In genomic region chr13:97137466-97138400, GRCm38 (mm10) we compare ENCODE assay signal across 8 mouse cellular contexts. TPM values are rescaled to one million over a fixed set of nuclear protein-coding genes. Genes with fewer than 3 reads are reported as not detected.
A peak's percentile ranks its signal among the peaks of the same experiment; 100 is the strongest.
DNase-seq lines count a peak whose midpoint lies in the region; ATAC-seq and TF ChIP-seq lines count a peak whose summit lies in the region.

Gene Gfm2 (plus strand): TSS chr13:97137937.
Gene Nsa2 (minus strand): TSS chr13:97137937.

- peak within 1 kb of the TSS; percentile 80 for H3K4me2 ChIP-seq in embryonic facial prominence, embryonic 14.5 days (ENCODE audit: low read depth, low read length)
- peak within 1 kb of the TSS; percentile 76 for H3K4me2 ChIP-seq in limb, embryonic 13.5 days (replicated peaks)
- peak within 1 kb of the TSS; percentile 66 for H3K4me2 ChIP-seq in midbrain, embryonic 16.5 days (ENCODE audit: low read length)

- peaks cover 1% of the 10 kb centered on the region; the same call in 1 of the 2 replicates for H3K79me2 ChIP-seq in heart, adult 2 months (replicated peaks; ENCODE audit: control insufficient read depth, insufficient read depth, low read length)

- peaks cover 27% of the 10 kb centered on the region for H3K36me3 ChIP-seq in embryonic facial prominence, embryonic 14.5 days (ENCODE audit: control insufficient read depth, insufficient read depth, low read length)
- peaks cover 3% of the 10 kb centered on the region for H3K36me3 ChIP-seq in heart, adult 2 months (ENCODE audit: control insufficient read depth, insufficient read depth, low read length)
- peaks cover 21% of the 10 kb centered on the region for H3K36me3 ChIP-seq in limb, embryonic 13.5 days
- peaks cover 7% of the 10 kb centered on the region; the same call in 1 of the 2 replicates for H3K36me3 ChIP-seq in midbrain, embryonic 16.5 days (ENCODE audit: control insufficient read depth, insufficient read depth, low read length)

- peak within 1 kb of the TSS; percentile 82 for H3K9ac ChIP-seq in embryonic facial prominence, embryonic 14.5 days (ENCODE audit: low read depth, low read length)
- peak within 1 kb of the TSS; percentile 93 for H3K9ac ChIP-seq in heart, adult 2 months (ENCODE audit: low read depth, low read length)
- peak within 1 kb of the TSS; percentile 90 for H3K9ac ChIP-seq in limb, embryonic 13.5 days
- peak within 1 kb of the TSS; percentile 89 for H3K9ac ChIP-seq in midbrain, embryonic 16.5 days (ENCODE audit: low read depth, low read length)

- peak; percentile 93 for TF ChIP-seq EP300 in heart, adult 2 months (IDR thresholded peaks at IDR 0.05; ENCODE audit: insufficient read depth, low read depth, low read length)

- ATAC-seq in embryonic facial prominence, embryonic 14.5 days (ENCODE audit: low read depth), result peak; percentile 98
- ATAC-seq in limb, embryonic 13.5 days (ENCODE audit: low FRiP score, low read depth), result peak; percentile 96
- ATAC-seq in midbrain, embryonic 16.5 days, result peak; percentile 98

- no peaks in the 10 kb centered on the region for H3K9me3 ChIP-seq in embryonic facial prominence, embryonic 14.5 days (ENCODE audit: control insufficient read depth, low read length)
- no peaks in the 10 kb centered on the region for H3K9me3 ChIP-seq in limb, embryonic 13.5 days
- H3K9me3 ChIP-seq in midbrain, embryonic 16.5 days (replicated peaks; ENCODE audit: control insufficient read depth, low read length, poor library complexity, severe bottlenecking), result no peaks in the 10 kb centered on the region

- peak; percentile 95 for DNase-seq in 3T3-L1 (ENCODE audit: low read depth, low spot score)
- DNase-seq in adrenal gland, postnatal 4 days (ENCODE audit: low spot score in 2 of 2), result peak; percentile 56 to 77
- peak; percentile 97 for DNase-seq in embryonic facial prominence, embryonic 14.5 days (ENCODE audit: low spot score)
- DNase-seq in heart, adult 2 months, result peak; percentile 90 to 92
- DNase-seq in kidney, adult 8-10 months, result peak; percentile 90 to 92
- DNase-seq in spleen, postnatal 10 days (ENCODE audit: low spot score in 2 of 2), result peak; percentile 84 to 89

- no peaks in the 10 kb centered on the region for H3K27me3 ChIP-seq in embryonic facial prominence, embryonic 14.5 days (replicated peaks; ENCODE audit: control insufficient read depth, insufficient read depth, low read length)
- H3K27me3 ChIP-seq in heart, adult 2 months (ENCODE audit: control insufficient read depth, insufficient read depth, low read length), result no peaks in the 10 kb centered on the region
- H3K27me3 ChIP-seq in limb, embryonic 13.5 days, result no peaks in the 10 kb centered on the region
- H3K27me3 ChIP-seq in midbrain, embryonic 16.5 days (ENCODE audit: control insufficient read depth, insufficient read depth, low read depth, low read length), result no peaks in the 10 kb centered on the region

- peak within 1 kb of the TSS; percentile 77 for H3K27ac ChIP-seq in embryonic facial prominence, embryonic 14.5 days (replicated peaks; ENCODE audit: low read depth, low read length)
- H3K27ac ChIP-seq in heart, adult 2 months, result peak within 1 kb of the TSS; percentile 96
- peak within 1 kb of the TSS; percentile 74; the same call in 1 of the 2 replicates for H3K27ac ChIP-seq in limb, embryonic 13.5 days
- H3K27ac ChIP-seq in midbrain, embryonic 16.5 days (ENCODE audit: low read length), result peak within 1 kb of the TSS; percentile 89

- peak within 1 kb of the TSS; percentile 71 for H3K4me3 ChIP-seq in embryonic facial prominence, embryonic 14.5 days (ENCODE audit: low read depth, low read length)
- H3K4me3 ChIP-seq in heart, adult 2 months, result peak within 1 kb of the TSS; percentile 95
- H3K4me3 ChIP-seq in limb, embryonic 13.5 days, result peak within 1 kb of the TSS; percentile 91
- peak within 1 kb of the TSS; percentile 72 for H3K4me3 ChIP-seq in midbrain, embryonic 16.5 days (ENCODE audit: low read depth, low read length)

- peak; percentile 92 for TF ChIP-seq POLR2A in heart, adult 2 months (IDR thresholded peaks at IDR 0.05; ENCODE audit: insufficient read depth, low read depth, low read length)

- H3K4me1 ChIP-seq in embryonic facial prominence, embryonic 14.5 days (ENCODE audit: control insufficient read depth, insufficient read depth, low read length), result peaks cover 3% of the 10 kb centered on the region; the same call in 1 of the 2 replicates
- H3K4me1 ChIP-seq in heart, adult 2 months (ENCODE audit: control insufficient read depth, insufficient read depth, low read length), result peaks cover 1% of the 10 kb centered on the region
- H3K4me1 ChIP-seq in limb, embryonic 13.5 days, result peaks cover 10% of the 10 kb centered on the region
- peaks cover 12% of the 10 kb centered on the region for H3K4me1 ChIP-seq in midbrain, embryonic 16.5 days (ENCODE audit: control insufficient read depth, insufficient read depth, low read length)

- WGBS in embryonic facial prominence, embryonic 14.5 days, result under 1% methylated on average over 54 of the region's 57 CpGs
- under 1% methylated on average over 57 of the region's 57 CpGs for WGBS in heart, adult 2 months
- WGBS in limb, embryonic 13.5 days, result under 1% methylated on average over 57 of the region's 57 CpGs
- WGBS in midbrain, embryonic 16.5 days, result under 1% methylated on average over 57 of the region's 57 CpGs

- intact Hi-C loops in heart, adult 2 months (cut with DNase I), result loop anchor here (2.0 to 5.0 kb wide), 2 partner anchors 67 to 1125 kb away; partner anchors contain the start of genes Ankra2 and Utp15

- TF ChIP-seq CTCF in heart, adult 2 months (IDR thresholded peaks at IDR 0.05), result no peak

RNA-seq across cellular contexts. Expression of gene Gfm2, which starts in this region (rescaled TPM):
- total RNA-seq in adrenal gland, postnatal 4 days (2021), result 10 to 100 TPM; 30.9 to 33.9 TPM
- 21.7 and 23.1 TPM in 2 replicates for polyA plus RNA-seq in embryonic facial prominence, embryonic 14.5 days (2014; fragmentation: Nextera tagmentation; extraction: Ambion mirVana)
- total RNA-seq in heart, adult 2 months (2021), result 10 to 100 TPM; 43.0 to 54.7 TPM
- polyA plus RNA-seq in heart, adult 2 months (2012; rRNA removed), result 27.9 and 50.2 TPM in 2 replicates
- polyA plus RNA-seq in limb, embryonic 13.5 days (2015; fragmentation: Nextera tagmentation; extraction: Ambion mirVana), result 31.1 and 33.8 TPM in 2 replicates
- polyA plus RNA-seq in midbrain, embryonic 16.5 days (2015; fragmentation: Nextera tagmentation; extraction: Ambion mirVana), result 30.1 and 37.0 TPM in 2 replicates

RNA-seq across cellular contexts. Expression of gene Nsa2, which starts in this region (rescaled TPM):
- 100 to 1,000 TPM; 104 to 107 TPM for total RNA-seq in adrenal gland, postnatal 4 days (2021)
- polyA plus RNA-seq in embryonic facial prominence, embryonic 14.5 days (2014; fragmentation: Nextera tagmentation; extraction: Ambion mirVana), result 74.3 and 77.3 TPM in 2 replicates
- total RNA-seq in heart, adult 2 months (2021), result 10 to 100 TPM; 42.0 to 45.0 TPM
- 14.9 and 27.5 TPM in 2 replicates for polyA plus RNA-seq in heart, adult 2 months (2012; rRNA removed)
- 66.6 and 69.5 TPM in 2 replicates for polyA plus RNA-seq in limb, embryonic 13.5 days (2015; fragmentation: Nextera tagmentation; extraction: Ambion mirVana)
- 30.3 and 32.9 TPM in 2 replicates for polyA plus RNA-seq in midbrain, embryonic 16.5 days (2015; fragmentation: Nextera tagmentation; extraction: Ambion mirVana)

Comparison
In these comparisons a context has a peak if more than half of its experiments do, and no peak if none do; other contexts are left out.
1. Peak in every context shown above with its lines: DNase-seq, ATAC-seq, H3K4me3 ChIP-seq and H3K27ac ChIP-seq.